Mouse (Mus musculus) forelimb bud, embryonic 11.5 days (tissue): Measurements from ENCODE around the gene Lrp4.

Source experiments
- DNase-seq: peaks from one replicate; pipeline ENCODE4 v3.0.0-alpha.2; 2012; ENCODE audit warnings: low read depth, low spot score

Gene Lrp4

GRCm38 (mm10) chr2:91457259-91457655 is at the start of gene Lrp4:
Gene Lrp4, plus strand, starts transcription at chr2:91457511.
- no peak for DNase-seq

- DNase-seq, result no peak
Measured at GRCm38 (mm10) chr2:91408031-91408430, 49.3 kb upstream of the Lrp4 start.

GRCm38 (mm10) chr2:91411473-91411872 is 45.8 kb upstream of the Lrp4 start:
- peak; percentile 27 for DNase-seq

- no peak for DNase-seq
Measured at GRCm38 (mm10) chr2:91412361-91412760, 45.0 kb upstream of the Lrp4 start.

- no peak for DNase-seq
Measured at GRCm38 (mm10) chr2:91413811-91414210, 43.5 kb upstream of the Lrp4 start.

GRCm38 (mm10) chr2:91421641-91422040 is 35.7 kb upstream of the Lrp4 start:
- no peak for DNase-seq

- no peak for DNase-seq
Measured at GRCm38 (mm10) chr2:91424061-91424720, 33.1 kb upstream of the Lrp4 start.

- no peak for DNase-seq
Measured at GRCm38 (mm10) chr2:91426321-91426720, 31.0 kb upstream of the Lrp4 start.

- DNase-seq, result no peak
Measured at GRCm38 (mm10) chr2:91429146-91429545, 28.2 kb upstream of the Lrp4 start.

- DNase-seq, result no peak
Measured at GRCm38 (mm10) chr2:91429915-91430599, 27.3 kb upstream of the Lrp4 start.

GRCm38 (mm10) chr2:91430600-91430919 is 26.8 kb upstream of the Lrp4 start:
- DNase-seq, result no peak

GRCm38 (mm10) chr2:91436713-91437112 is 20.6 kb upstream of the Lrp4 start:
- DNase-seq, result no peak

GRCm38 (mm10) chr2:91437116-91437815 is 20.0 kb upstream of the Lrp4 start:
- no peak for DNase-seq

GRCm38 (mm10) chr2:91439271-91439670 is 18.0 kb upstream of the Lrp4 start:
- no peak for DNase-seq

- no peak for DNase-seq
Measured at GRCm38 (mm10) chr2:91439876-91440275, 17.4 kb upstream of the Lrp4 start.

- no peak for DNase-seq
Measured at GRCm38 (mm10) chr2:91440686-91441085, 16.6 kb upstream of the Lrp4 start.

- DNase-seq, result no peak
Measured at GRCm38 (mm10) chr2:91441715-91442114, 15.6 kb upstream of the Lrp4 start.

GRCm38 (mm10) chr2:91442241-91442640 is 15.1 kb upstream of the Lrp4 start:
- DNase-seq, result no peak

- DNase-seq, result peak; percentile 94
Measured at GRCm38 (mm10) chr2:91444286-91444892, 12.9 kb upstream of the Lrp4 start, which contains the start of gene 1110051M20Rik. Gene 1110051M20Rik, minus strand, starts transcription at chr2:91444704.

GRCm38 (mm10) chr2:91449662-91450061 is 7.6 kb upstream of the Lrp4 start:
- DNase-seq, result no peak

- no peak for DNase-seq
Measured at GRCm38 (mm10) chr2:91450316-91450715, 7.0 kb upstream of the Lrp4 start.

- DNase-seq, result no peak
Measured at GRCm38 (mm10) chr2:91452658-91453057, 4.7 kb upstream of the Lrp4 start.
